Mouse (Mus musculus) bone marrow macrophage, adult 2 months (primary cell): ENCODE data around the gene Srf. TPM values are rescaled to one million over a fixed set of nuclear protein-coding genes. Genes with fewer than 3 reads are reported as not detected.
A peak's percentile ranks its signal among the peaks of the same experiment; 100 is the strongest.
"Not testable (repeated sequence)": the region's sequence is repeated elsewhere in the genome, so short reads cannot be mapped to it uniquely, and the experiment has no call there.

Experiments used
- H3K27ac ChIP-seq: 2 replicates; pipeline ENCODE4 v1.5.1; 2012; ENCODE audit warnings: low read depth, low read length; ENCODE audit not compliant: insufficient read depth
- H3K4me1 ChIP-seq: 2 replicates; pipeline ENCODE4 v1.6.1; 2012; ENCODE audit warnings: low read length; ENCODE audit not compliant: control insufficient read depth, insufficient read depth
- H3K4me3 ChIP-seq: 2 replicates; pipeline ENCODE4 v1.5.1; 2012; ENCODE audit warnings: mild to moderate bottlenecking, low read length, moderate library complexity; ENCODE audit not compliant: insufficient read depth
- CTCF ChIP-seq: IDR thresholded peaks from 2 replicates; pipeline ENCODE4 v1.5.1; 2012; ENCODE audit warnings: low read depth, mild to moderate bottlenecking, low read length, moderate library complexity
- POLR2A ChIP-seq: IDR thresholded peaks from 2 replicates; pipeline ENCODE4 v1.6.1; 2012; ENCODE audit warnings: mild to moderate bottlenecking, low read depth, low read length, borderline replicate concordance
- polyA plus RNA-seq: library from polyadenylated mRNA; stranded (reverse); fragments of >200 nt; gene quantifications from 2 replicates; pipeline ENCODE4 v1.2.4, GENCODE M21; 2012; ENCODE audit not compliant: missing spikeins, insufficient read depth, insufficient read length

Gene Srf
- polyA plus RNA-seq, 1 experiment, result 44.2 TPM

DNA sequence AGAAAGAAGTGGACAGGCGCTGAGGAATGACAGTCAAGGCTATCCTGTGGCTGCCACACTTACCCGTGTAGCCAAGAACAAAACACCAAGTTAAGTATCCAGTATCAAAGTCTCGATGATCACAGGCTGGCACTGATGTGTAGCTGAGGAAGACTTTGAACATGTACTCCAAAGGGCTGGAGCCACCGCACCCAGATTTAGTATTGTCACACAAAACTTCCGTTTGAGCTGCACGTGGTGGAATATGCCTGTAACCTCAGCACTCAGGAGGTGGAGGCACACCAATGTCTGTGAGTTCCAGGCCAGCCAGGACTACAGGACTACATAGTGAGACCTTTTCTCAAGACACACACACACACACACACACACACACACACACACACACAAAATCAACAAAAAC, 3.2 kb upstream of the Srf start:
- TF ChIP-seq POLR2A (no peak), CTCF (no peak)
- Histone ChIP-seq H3K4me1 (peaks cover 16% of the 10 kb centered on the region), H3K27ac (no peak overlapping the region), H3K4me3 (no peak overlapping the region)

DNA sequence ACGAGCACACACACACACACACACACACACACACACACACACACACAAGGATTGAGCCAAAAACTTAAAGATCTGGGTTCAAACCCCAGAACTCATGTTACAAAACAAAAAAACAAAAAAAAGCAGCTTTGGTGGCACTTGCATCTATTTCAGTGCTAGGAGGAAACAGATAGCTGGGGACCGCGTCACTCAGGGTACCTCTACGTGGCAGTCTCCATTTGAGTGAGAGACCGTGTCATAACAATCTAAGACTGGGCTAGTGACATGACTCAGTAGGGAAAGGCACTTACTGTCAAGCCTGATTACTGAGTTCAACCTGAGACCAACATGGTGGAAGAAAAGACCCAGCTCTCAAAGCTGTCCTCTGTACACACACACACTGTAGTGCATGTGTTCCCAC, 2.2 kb upstream of the Srf start:
- Histone ChIP-seq H3K27ac (no peak overlapping the region), H3K4me3 (no peak overlapping the region), H3K4me1 (peaks cover 24% of the 10 kb centered on the region)
- no peak for TF ChIP-seq CTCF
- no peak for TF ChIP-seq POLR2A

DNA sequence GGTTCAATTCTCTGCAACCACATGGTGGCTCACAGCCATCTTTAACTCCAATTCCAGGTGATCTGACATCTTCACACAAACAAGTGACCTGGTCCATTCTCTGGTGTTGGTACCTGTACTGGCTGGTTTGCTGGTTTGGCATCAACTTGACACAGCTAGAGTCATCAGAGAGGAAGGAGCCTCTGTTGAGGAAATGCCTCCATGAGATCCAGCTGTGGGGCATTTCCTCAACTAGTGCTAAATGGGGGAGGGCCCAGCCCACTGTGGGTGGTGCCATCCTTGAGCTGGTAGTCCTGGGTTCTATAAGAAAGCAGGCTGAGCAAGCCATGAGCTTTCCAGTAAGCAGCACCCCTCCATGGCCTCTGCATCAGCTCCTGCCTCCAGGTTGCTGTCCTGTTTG, 1.3 kb upstream of the Srf start:
- not testable (repeated sequence) for H3K4me3 ChIP-seq
- Histone ChIP-seq H3K4me1 (peaks cover 28% of the 10 kb centered on the region), H3K27ac (peak overlapping the region; percentile 87; the same call in 1 of the 2 replicates)

DNA sequence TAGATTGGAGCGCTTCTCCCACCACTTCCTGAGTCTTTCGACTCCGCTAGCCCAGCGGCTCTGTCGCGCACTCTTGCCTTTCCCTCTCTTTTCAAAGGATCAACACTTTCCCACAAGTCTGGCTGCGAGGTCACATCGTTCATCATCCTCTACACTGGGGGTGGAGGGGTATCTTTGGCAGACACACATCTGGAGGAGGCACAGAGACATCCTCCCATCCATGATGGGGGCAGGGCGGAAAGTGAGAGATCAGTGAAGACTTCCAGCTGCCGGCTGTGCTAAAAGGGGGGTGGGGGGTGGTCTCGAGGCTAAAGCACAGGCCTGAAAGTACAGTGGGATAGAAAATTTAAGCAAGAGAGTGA, 590 bp upstream of the Srf start:
- H3K4me3 ChIP-seq, result peak overlapping the region; percentile 67
- H3K4me1 ChIP-seq, result peaks cover 28% of the 10 kb centered on the region
- TF ChIP-seq CTCF (no peak), POLR2A (no peak)
- H3K27ac ChIP-seq, result peak overlapping the region; percentile 87

DNA sequence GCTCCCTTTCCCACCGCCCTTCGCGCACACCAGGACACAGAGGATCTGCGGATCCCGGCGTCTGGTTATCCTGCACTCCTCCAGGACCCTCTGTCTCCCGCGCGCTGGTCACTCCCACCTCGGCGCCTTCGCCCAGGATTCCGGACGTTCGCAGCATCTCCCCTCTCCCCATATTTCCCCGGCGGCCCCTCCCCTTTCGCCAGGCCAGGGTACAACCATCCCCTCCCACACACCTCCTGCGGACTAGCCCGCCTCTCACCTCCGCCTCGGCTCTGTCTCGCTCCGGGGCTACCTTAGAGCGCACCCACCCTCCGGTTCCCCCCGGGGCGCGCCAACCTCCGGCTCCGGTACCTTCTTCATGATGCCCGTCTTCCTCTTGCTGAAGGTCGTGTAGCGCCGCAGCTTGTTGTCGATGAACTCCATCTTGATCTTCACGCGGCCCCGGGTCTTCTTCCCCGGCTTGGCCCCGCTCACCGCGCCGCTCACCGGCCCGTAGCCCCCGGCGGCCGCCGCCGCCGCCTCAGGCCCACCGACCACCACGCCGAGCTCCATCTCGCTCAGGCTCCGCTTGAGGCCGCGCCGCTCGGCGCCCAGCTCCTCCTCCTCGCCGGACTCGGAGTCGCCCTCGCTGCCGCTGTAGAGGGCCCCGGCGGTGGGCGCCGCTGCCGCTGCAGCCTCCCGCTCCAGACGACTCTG, 850 bp downstream of the Srf start:
- Histone ChIP-seq H3K4me3 (peak overlapping the region; percentile 88), H3K4me1 (peaks cover 28% of the 10 kb centered on the region), H3K27ac (no peak overlapping the region)
- TF ChIP-seq CTCF (no peak), POLR2A (no peak)

DNA sequence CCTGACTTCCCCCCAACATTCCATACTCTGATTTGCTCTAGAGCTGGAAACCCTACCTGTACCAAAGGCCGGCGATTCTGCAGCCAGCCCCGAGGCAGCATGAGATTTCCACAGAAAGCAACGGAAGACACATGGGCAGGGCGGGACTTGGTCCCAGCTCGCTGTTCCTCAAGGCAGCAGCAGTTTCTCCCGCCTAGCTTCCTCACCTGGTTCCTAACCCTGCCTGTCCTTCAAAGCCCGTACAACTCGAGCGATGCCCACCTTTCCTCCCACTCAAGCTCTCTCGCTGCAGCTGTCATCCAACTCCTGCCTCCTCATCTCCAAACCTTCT, 1.4 kb downstream of the Srf start:
- peak overlapping the region; percentile 88 for H3K4me3 ChIP-seq
- TF ChIP-seq POLR2A, result no peak
- no peak for TF ChIP-seq CTCF
- H3K27ac ChIP-seq, result no peak overlapping the region
- H3K4me1 ChIP-seq, result peaks cover 28% of the 10 kb centered on the region

DNA sequence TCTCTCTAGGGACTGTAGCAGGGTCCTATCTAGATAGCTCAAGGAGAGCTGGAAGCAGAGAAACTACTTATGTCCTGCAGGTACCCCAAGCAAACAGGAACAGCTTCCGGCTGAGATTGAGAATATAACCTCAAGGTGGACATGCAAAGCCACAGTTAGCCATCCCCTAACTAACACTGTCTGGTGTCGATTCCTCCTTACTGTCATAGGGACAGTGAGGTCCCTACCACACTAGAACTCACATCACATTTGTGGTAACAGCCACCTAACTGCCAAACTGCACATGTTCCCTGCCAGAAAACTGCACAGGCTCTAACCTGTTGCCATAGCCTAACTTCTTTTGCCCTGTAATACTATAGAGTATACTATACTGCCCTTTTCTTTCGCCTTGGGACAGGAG, 2.0 kb downstream of the Srf start:
- no peak overlapping the region for H3K27ac ChIP-seq
- H3K4me1 ChIP-seq, result peaks cover 28% of the 10 kb centered on the region
- H3K4me3 ChIP-seq, result peak overlapping the region; percentile 88; the same call in 1 of the 2 replicates
- TF ChIP-seq CTCF (no peak), POLR2A (no peak)

DNA sequence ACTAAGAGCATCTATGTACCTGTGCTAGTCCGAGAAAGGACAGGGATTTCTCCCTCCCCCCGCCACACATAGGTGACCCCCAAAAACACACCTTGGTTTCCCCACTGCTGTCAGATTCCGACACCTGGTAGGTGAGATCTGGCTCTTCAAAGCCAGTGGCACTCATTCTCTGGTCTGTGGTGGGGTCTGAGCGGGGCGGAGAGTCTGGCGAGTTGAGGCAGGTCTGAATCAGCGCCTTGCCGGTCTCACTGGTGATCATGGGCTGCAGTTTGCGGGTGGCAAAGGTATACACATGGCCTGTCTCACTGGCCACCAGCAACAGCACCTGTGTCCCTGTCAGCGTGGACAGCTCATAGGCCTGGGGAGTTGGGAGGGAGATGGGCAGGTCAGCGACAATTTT, 2.5 kb downstream of the Srf start:
- no peak overlapping the region for H3K27ac ChIP-seq
- H3K4me3 ChIP-seq, result no peak overlapping the region
- H3K4me1 ChIP-seq, result peaks cover 28% of the 10 kb centered on the region
- TF ChIP-seq CTCF (no peak), POLR2A (no peak)

DNA sequence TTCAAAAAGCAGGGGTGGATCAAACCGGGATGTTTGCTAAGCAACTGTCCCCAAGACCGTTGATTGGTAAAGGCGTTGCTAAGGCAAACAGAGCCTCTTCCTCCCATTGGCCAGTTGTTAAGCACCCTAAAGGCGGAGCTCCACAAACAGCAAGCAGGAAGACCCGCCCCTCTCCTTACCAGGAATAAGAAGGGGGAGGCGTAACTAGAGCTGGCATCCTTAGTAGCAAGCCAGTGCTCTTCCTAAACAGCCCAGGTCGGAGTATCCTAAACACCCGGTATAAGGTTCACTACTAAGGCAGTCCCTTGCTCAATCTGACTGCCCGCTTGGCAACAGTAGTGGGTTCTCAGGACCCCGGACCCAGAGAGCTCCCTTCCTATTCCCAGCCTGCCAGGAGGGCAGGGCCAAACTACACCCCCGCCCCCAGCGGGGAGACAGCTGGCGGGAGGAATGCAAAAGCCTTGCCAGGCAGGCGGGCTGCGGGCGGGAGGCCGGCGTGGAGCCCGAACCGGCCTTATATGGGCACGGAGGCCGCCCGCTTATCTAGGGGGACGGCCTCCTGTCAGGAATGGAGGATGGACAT, 3.0 kb downstream of the Srf start:
- TF ChIP-seq POLR2A (no peak), CTCF (no peak)
- Histone ChIP-seq H3K4me1 (peaks cover 28% of the 10 kb centered on the region), H3K4me3 (no peak overlapping the region), H3K27ac (no peak overlapping the region)

DNA sequence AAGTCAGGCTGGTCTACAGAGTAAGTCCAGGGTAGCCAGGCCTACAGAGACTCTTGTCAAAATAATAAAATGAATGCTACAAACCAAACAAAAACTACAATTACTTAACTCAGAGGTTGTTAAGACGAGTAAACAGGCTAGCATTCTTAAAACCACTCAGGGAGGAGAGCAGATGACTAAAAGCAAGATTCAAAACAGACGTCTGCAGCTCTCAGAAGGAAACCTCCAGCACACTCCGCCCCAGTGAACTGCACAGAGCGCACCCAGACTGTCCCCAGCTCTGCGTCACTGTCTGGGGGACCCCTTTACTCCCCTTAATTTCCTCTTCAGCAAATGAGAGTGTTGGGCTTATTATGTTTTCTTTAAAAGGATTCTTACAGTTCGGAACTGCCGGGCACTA, 3.8 kb downstream of the Srf start:
- TF ChIP-seq CTCF (no peak), POLR2A (no peak)
- H3K4me1 ChIP-seq, result peaks cover 22% of the 10 kb centered on the region
- no peak overlapping the region for H3K4me3 ChIP-seq
- H3K27ac ChIP-seq, result no peak overlapping the region

DNA sequence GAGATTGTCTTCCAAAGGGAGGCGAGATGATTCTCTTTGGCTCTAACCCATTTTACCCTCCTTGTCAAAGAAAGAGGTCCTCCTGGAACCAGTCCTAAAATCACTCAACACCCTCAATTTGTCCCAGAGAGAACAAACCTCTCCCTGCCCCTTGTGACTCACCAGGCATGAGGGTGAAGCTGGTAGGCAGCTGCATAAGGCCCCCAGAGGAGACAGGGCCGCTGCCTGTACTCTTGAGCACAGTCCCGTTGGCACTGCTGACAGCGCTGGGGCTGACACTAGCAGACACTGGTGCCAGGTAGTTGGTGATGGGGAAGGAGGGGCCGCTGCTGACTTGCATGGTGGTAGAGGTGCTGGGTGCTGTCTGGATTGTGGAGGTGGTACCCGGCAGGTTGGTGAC, 4.6 kb downstream of the Srf start:
- H3K4me1 ChIP-seq, result peaks cover 17% of the 10 kb centered on the region
- no peak overlapping the region for H3K27ac ChIP-seq
- no peak for TF ChIP-seq CTCF
- TF ChIP-seq POLR2A, result no peak
- H3K4me3 ChIP-seq, result no peak overlapping the region
